Mouse (Mus musculus) limb, embryonic 10.5 days (tissue): Measurements from ENCODE around the gene Ppat. TPM values are rescaled to one million over a fixed set of nuclear protein-coding genes. Genes with fewer than 3 reads are reported as not detected.

Experiments
- DNase-seq: peaks from one replicate; pipeline ENCODE4 v3.0.0-alpha.2; 2017; ENCODE audit warnings: low spot score
- H3K27ac ChIP-seq: fragments of 300-500 bp; sonication (generic); 2 replicates; pipeline ENCODE4 v1.5.1; 2016; ENCODE audit warnings: mild to moderate bottlenecking
- H3K27me3 ChIP-seq: fragments of 300-500 bp; sonication (generic); 2 replicates; pipeline ENCODE4 v1.6.1; 2016; ENCODE audit warnings: low read depth, mild to moderate bottlenecking; ENCODE audit not compliant: poor library complexity, severe bottlenecking
- H3K36me3 ChIP-seq: fragments of 300-500 bp; sonication (generic); 2 replicates; pipeline ENCODE4 v1.6.1; 2016; ENCODE audit warnings: mild to moderate bottlenecking, moderate library complexity
- H3K4me1 ChIP-seq: fragments of 300-500 bp; sonication (generic); 2 replicates; pipeline ENCODE4 v1.6.1; 2016
- H3K4me3 ChIP-seq: fragments of 300-500 bp; sonication (generic); 2 replicates; pipeline ENCODE4 v1.5.1; 2016; ENCODE audit warnings: mild to moderate bottlenecking, moderate library complexity
- H3K9me3 ChIP-seq: fragments of 300-500 bp; sonication (generic); replicated peaks from 2 replicates; pipeline ENCODE4 v1.6.1; 2016; ENCODE audit warnings: mild to moderate bottlenecking
- whole genome bisulfite sequencing: fragments of 180-500 bp; shearing (Covaris S2); methylation state at CpG from one replicate; pipeline ENCODE4 v1.1.7; 2016; 5-methylcytosine and 5-hydroxymethylcytosine counted together
- polyA plus RNA-seq: library from polyadenylated mRNA; unstranded; fragments of >200 nt; fragmentation: Nextera tagmentation; extraction: Ambion mirVana; gene quantifications from 2 replicates; pipeline ENCODE4 v1.2.1, GENCODE M21; 2016

Gene Ppat
- polyA plus RNA-seq, 1 experiment from 2014 or later, result 51.2 TPM

GRCm38 (mm10) chr5:76904713-76905404 lies 46.5 kb downstream of the Ppat start:
- no peak for DNase-seq
- Histone ChIP-seq H3K27me3 (no peaks in the 10 kb centered on the region), H3K9me3 (no peaks in the 10 kb centered on the region), H3K27ac (peak overlapping the region; percentile 90), H3K4me1 (peaks cover 7% of the 10 kb centered on the region; the same call in 1 of the 2 replicates), H3K36me3 (peaks cover 8% of the 10 kb centered on the region), H3K4me3 (peak overlapping the region; percentile 63)
- 4% methylated on average over 19 of the region's 19 CpGs for WGBS

- WGBS, result 89% methylated on average over 4 of the region's 4 CpGs
- no peak for DNase-seq
- Histone ChIP-seq H3K4me1 (peaks cover 7% of the 10 kb centered on the region; the same call in 1 of the 2 replicates), H3K36me3 (peaks cover 12% of the 10 kb centered on the region; the same call in 1 of the 2 replicates), H3K27ac (no peak overlapping the region), H3K4me3 (no peak overlapping the region), H3K9me3 (no peaks in the 10 kb centered on the region), H3K27me3 (no peaks in the 10 kb centered on the region)
These were observed 49.2 kb downstream of the Ppat start for GRCm38 (mm10) chr5:76902131-76902530.

GRCm38 (mm10) chr5:76893084-76893483 lies 58.3 kb downstream of the Ppat start:
- Histone ChIP-seq H3K9me3 (no peaks in the 10 kb centered on the region), H3K4me3 (no peak overlapping the region), H3K4me1 (no peaks in the 10 kb centered on the region), H3K27me3 (no peaks in the 10 kb centered on the region), H3K27ac (no peak overlapping the region), H3K36me3 (peaks cover 82% of the 10 kb centered on the region)
- WGBS, result 92% methylated on average over 2 of the region's 2 CpGs
- no peak for DNase-seq

- peaks cover 82% of the 10 kb centered on the region for H3K36me3 ChIP-seq
- DNase-seq, result no peak
- 92% methylated on average over 2 of the region's 2 CpGs for WGBS
- H3K4me3 ChIP-seq, result no peak overlapping the region
- H3K27ac ChIP-seq, result no peak overlapping the region
- no peaks in the 10 kb centered on the region for H3K27me3 ChIP-seq
- H3K4me1 ChIP-seq, result no peaks in the 10 kb centered on the region
- no peaks in the 10 kb centered on the region for H3K9me3 ChIP-seq
These were observed 58.8 kb downstream of the Ppat start for GRCm38 (mm10) chr5:76892608-76893007.

GRCm38 (mm10) chr5:76887011-76887410 lies 64.4 kb downstream of the Ppat start:
- H3K4me1 ChIP-seq, result no peaks in the 10 kb centered on the region
- no peaks in the 10 kb centered on the region for H3K27me3 ChIP-seq
- H3K9me3 ChIP-seq, result no peaks in the 10 kb centered on the region
- H3K4me3 ChIP-seq, result no peak overlapping the region
- no peak for DNase-seq
- 97% methylated on average over 2 of the region's 2 CpGs for WGBS
- no peak overlapping the region for H3K27ac ChIP-seq
- peaks cover 77% of the 10 kb centered on the region for H3K36me3 ChIP-seq

GRCm38 (mm10) chr5:76884107-76884506 lies 67.3 kb downstream of the Ppat start:
- WGBS, result 96% methylated on average over 1 of the region's 1 CpGs
- peaks cover 72% of the 10 kb centered on the region for H3K36me3 ChIP-seq

GRCm38 (mm10) chr5:76876106-76876758 lies 75.1 kb downstream of the Ppat start:
- Histone ChIP-seq H3K9me3 (no peaks in the 10 kb centered on the region), H3K4me1 (no peaks in the 10 kb centered on the region), H3K27ac (no peak overlapping the region), H3K36me3 (peaks cover 58% of the 10 kb centered on the region), H3K4me3 (no peak overlapping the region), H3K27me3 (no peaks in the 10 kb centered on the region)
- 89% methylated on average over 25 of the region's 25 CpGs for WGBS
- DNase-seq, result no peak

More at GRCm38 (mm10) chr5:76884107-76884506, 67.3 kb downstream of the Ppat start:
- H3K27ac ChIP-seq, result no peak overlapping the region
- H3K4me1 ChIP-seq, result no peaks in the 10 kb centered on the region
- DNase-seq, result no peak
- H3K9me3 ChIP-seq, result no peaks in the 10 kb centered on the region
- no peak overlapping the region for H3K4me3 ChIP-seq
- no peaks in the 10 kb centered on the region for H3K27me3 ChIP-seq

- peaks cover 11% of the 10 kb centered on the region for H3K4me1 ChIP-seq
- 52% methylated on average over 6 of the region's 6 CpGs for WGBS
- no peaks in the 10 kb centered on the region for H3K27me3 ChIP-seq
- no peak for DNase-seq
- peak overlapping the region; percentile 43 for H3K4me3 ChIP-seq
- no peaks in the 10 kb centered on the region for H3K9me3 ChIP-seq
- 0 out of 2 replicates have a peak overlapping the region, but pooled peaks have one; percentile 19 for H3K27ac ChIP-seq
- peaks cover 69% of the 10 kb centered on the region for H3K36me3 ChIP-seq
These were observed 81.8 kb downstream of the Ppat start for GRCm38 (mm10) chr5:76869553-76869952.

- no peaks in the 10 kb centered on the region for H3K9me3 ChIP-seq
- H3K4me3 ChIP-seq, result peak overlapping the region; percentile 43
- peaks cover 65% of the 10 kb centered on the region for H3K36me3 ChIP-seq
- no peaks in the 10 kb centered on the region for H3K27me3 ChIP-seq
- no peak overlapping the region; the same call in 1 of the 2 replicates for H3K27ac ChIP-seq
- 26% methylated on average over 16 of the region's 16 CpGs for WGBS
- peaks cover 11% of the 10 kb centered on the region for H3K4me1 ChIP-seq
- DNase-seq, result no peak
These were observed 82.6 kb downstream of the Ppat start for GRCm38 (mm10) chr5:76868693-76869286.

GRCm38 (mm10) chr5:76866819-76867218 lies 84.6 kb downstream of the Ppat start:
- Histone ChIP-seq H3K4me3 (no peak overlapping the region), H3K27me3 (no peaks in the 10 kb centered on the region), H3K4me1 (peaks cover 11% of the 10 kb centered on the region), H3K27ac (no peak overlapping the region; the same call in 1 of the 2 replicates), H3K9me3 (no peaks in the 10 kb centered on the region), H3K36me3 (peaks cover 60% of the 10 kb centered on the region)
- DNase-seq, result no peak
- WGBS, result 61% methylated on average over 8 of the region's 8 CpGs

Other genes starting within 250 kb of the Ppat start
- gene Aasdh, start 46.1 kb downstream of the Ppat start, polyA plus RNA-seq, result 18.8 and 23.5 TPM in 2 replicates
- 508 and 515 TPM in 2 replicates for gene Paics, start 271 bp downstream of the Ppat start, polyA plus RNA-seq
- gene Srp72, start 23.1 kb upstream of the Ppat start, polyA plus RNA-seq, result 78.9 and 90.8 TPM in 2 replicates
- not detected in 2 replicates for gene Arl9, start 52.5 kb upstream of the Ppat start, polyA plus RNA-seq
- not detected in 2 replicates for gene Thegl, start 64.4 kb upstream of the Ppat start, polyA plus RNA-seq
- not detected in 2 replicates for gene Hopx, start 163.5 kb upstream of the Ppat start, polyA plus RNA-seq